Mouse (Mus musculus) gastrocnemius, postnatal 25 days (tissue): ENCODE results near the gene Olfr1389. TPM values are rescaled to one million over a fixed set of nuclear protein-coding genes. Genes with fewer than 3 reads are reported as not detected.
"Not testable (repeated sequence)": the region's sequence is repeated elsewhere in the genome, so short reads cannot be mapped to it uniquely, and the experiment has no call there.

Experiments
- DNase-seq: peaks from one replicate; pipeline ENCODE4 v3.0.0; 2022
- long read RNA-seq, 2 experiments: library from polyadenylated mRNA; stranded (forward); transcript quantifications; one replicate each; pipeline ENCODE4 v2.0.0; 2021
- total RNA-seq, 2 experiments: library from RNA; stranded (reverse); gene quantifications; 1 replicate in 1 of 2; 2 replicates in 1 of 2; pipeline ENCODE4 v1.2.3; 2021

Gene Olfr1389
- not detected for total RNA-seq
- long read RNA-seq, experiment 1 = 0 reads
- long read RNA-seq, experiment 2 = 0 reads

DNA sequence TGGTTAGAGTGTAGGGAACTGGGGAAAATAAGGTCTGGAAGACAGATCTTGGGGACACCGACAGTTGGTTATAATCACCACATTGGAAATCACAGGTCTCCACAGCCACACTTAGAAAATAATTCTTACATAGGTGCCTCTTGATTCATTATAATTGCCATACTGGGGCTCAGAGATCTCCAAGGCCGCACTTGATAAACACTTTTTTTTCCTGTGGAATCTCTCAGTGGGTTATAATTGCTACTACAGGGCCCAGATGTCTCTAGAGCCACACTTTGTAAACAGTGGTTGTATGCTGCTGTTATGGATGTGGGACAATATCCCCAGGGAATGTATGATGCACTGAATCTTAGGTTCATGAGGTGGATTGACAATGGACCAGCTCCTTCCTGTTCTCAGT is at the start of gene Olfr1389:
TSS of gene Olfr1389 (plus strand) at position 301 of the 400 bp plus-strand sequence.
- no peak for DNase-seq

DNA sequence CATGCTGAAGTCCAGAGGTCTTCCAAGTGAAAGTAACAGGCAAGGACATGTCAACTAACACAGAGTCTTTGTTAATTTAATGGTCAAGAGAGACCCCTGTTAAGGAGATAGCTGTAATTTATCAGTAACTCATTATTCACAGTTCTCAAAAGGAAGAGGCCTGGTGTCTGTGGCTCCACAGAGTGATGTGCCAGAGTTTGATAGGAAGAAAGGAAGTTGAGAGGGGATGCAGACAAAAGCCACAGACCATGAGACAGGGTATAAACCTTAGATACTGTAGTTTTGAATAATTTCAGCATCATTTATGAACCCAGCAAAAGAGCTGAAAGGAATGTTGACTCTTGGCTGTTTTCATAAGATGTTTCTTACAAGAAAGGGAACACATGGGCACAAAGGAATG is 39.7 kb upstream of the Olfr1389 start:
- DNase-seq = no peak

DNA sequence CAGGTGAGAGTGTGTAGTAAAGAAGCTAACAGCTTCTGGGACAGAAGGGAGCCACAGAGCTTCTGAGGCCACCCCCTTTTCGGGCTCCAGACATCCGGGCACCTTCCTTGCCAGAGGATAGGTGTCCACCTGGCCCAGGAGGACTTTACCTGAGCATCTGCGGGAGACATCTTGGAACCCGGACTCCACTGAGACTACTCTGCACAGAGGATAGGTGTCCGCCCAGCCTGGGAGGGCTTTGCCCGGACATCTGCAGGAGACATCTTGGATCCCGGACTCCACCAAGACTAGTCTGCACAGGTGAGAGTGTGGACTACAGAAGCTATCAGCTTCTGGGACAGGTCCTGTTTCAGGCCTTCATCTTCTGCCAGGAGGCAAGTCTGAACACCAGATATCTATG is 36.7 kb upstream of the Olfr1389 start:
- not testable (repeated sequence) for DNase-seq

DNA sequence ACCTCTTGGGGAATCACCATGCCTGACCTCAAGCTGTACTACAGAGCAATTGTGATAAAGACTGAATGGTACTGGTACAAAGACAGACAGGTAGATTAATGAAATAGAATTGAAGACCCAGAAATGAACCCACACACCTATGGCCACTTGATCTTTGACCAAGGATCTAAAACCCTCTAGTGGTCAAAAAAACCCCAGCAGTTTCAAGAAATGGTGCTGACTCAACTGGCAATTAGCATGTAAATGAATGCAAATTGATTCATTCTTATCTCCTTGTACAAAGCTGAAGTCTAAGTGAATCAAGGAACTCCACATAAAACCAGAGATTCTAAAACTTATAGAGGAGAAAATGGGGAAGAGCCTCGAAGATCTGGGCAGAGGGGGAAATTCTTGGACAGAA is 30.2 kb upstream of the Olfr1389 start:
- DNase-seq = not testable (repeated sequence)

DNA sequence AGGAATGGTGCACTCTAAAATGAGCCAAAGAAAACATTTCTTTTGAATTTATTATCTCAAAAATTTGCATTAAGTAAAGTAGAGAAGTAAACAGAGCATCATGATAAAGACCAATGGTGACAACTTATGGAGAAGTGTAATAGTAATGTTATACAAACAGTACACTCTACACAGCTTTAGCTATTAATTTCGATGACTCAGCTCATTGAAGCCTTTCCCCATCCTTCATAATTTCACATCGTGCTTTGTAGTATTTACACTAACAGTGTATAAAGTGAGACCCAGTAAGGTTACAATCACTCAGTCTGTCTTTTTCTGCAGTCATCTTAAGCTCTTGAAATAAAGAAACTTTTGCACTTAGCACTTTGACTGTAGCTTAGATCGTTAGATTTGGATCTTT is 16.1 kb upstream of the Olfr1389 start:
- DNase-seq = no peak

DNA sequence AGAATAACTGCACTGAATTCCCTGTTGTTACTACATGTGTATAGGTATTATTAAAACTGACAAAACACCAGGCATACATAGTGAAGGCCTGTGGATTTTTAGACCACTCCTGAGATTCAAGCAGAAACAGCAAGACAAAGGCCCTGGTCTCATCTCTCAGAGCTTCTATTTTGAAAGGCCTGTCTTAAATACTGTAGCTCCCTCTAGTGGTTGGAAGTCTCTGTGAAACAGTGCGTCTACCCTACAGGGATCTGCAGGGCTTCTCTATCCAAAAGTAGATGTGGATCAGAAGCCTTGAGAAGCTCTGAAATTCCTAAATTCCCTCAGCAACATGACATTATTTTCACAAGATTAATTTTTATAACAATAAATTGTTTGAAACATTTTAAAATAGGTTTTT is 12.3 kb upstream of the Olfr1389 start:
- DNase-seq = no peak

DNA sequence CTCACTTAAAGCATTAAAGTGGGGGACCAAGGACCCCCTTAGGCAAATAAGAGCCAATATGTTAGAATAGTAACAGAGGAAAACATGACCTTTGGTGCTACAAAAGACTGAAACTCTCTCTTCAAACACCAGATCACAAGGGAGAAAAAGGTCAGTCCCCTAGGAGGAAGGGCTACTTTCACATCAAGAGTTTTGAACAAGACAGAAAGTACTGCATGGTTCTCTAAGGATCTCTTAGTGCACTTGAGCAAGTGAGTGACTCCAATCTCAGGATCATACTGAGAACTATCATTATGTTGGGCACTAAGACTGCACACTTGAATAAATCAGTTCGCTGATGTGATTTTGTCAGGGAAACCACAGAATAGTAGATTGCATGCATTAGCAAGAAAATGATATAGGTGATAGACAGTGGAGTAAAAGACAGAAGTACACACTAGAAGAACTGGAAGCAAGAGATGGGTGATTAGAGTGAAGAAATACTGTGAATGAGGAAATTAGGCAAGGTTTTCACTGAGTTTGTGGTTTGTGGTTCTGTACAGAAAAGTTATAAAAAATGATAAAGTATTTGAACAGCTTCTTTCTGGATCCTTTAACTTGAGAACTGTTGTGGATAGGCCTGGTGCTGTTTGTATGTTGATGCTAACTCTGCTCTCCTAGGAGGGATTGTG is 2.5 kb downstream of the Olfr1389 start:
- DNase-seq = no peak

DNA sequence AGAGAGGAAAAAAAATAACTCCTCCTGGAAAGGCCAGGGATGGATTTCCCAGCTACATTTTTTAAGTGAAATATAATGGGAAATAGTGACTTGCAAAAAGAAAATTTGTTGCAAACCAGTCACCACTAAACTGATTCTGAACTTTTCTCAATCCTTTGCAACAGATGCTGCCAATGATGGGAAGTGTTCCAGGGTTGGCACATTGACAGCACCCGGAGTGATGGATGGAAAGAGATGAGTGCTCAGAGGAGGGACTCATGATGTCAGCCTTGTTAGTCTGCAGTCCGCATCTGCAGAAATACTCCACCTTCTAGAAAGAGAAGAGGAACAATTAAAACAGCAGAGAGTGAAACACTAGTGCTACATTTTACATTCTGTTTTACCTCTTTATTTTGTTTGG is 6.8 kb downstream of the Olfr1389 start:
- DNase-seq = no peak

DNA sequence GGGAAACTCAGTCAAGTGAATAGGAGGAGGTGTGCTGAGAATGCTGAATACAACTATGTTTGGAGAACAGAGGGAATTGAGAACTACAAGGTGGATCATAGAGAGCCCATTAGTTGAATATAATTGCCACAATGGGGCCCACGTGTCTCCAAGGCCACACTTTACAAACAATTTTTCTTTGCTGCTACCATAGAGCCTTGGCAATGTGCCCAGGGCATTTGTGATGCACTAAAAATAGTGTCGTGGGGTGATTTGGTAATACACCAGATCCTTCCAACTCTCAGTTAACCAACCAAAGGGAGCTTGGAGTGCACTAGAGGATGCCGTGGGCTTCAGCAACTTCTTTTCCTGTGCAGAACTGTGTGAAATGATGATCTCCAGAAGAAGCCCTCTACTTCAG is 13.5 kb downstream of the Olfr1389 start, which contains the start of gene Olfr1388:
TSS of gene Olfr1388 (plus strand) at position 214 of the 400 bp plus-strand sequence.
- DNase-seq = no peak

DNA sequence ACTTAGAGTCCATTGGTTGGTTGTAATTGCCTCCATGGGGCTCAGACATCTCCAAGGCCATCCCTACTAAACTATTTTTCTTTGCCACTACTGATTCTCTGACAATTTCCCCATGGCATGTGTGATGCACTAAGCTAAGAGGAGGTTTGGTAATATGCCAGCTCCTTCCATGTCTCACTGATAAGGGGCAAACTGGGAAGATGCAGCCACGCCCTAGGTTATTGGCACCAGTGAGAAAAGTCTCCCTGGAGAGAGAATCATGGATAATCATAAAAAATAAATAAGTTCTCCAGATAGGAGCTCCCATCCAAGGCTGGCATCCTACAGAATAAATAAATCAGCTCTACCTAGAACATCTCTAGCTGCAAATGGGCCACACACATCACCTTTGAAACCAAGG is 32.2 kb downstream of the Olfr1389 start, which contains the start of gene Olfr1387:
TSS of gene Olfr1387 (plus strand) at position 301 of the 400 bp plus-strand sequence.
- DNase-seq = no peak

DNA sequence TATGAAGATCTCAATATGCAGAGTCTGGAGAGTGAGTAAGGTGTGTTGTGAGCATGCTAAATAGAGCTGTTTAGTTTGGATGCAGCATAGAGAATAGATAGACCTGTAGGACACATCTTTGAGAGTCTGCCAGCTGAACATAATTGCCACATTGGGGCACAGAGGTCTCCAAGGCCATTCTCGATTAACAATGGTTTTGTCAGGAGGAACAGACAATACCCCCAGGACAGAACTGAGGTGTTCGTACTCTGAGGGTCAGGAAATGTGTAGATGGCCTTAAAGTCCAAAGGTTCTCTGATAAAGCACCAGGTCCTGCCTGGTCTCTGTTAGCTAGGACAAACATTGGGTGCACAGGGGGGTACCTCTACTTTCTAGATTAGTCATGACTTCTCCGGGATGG is 41.9 kb downstream of the Olfr1389 start, which contains the start of gene Olfr1386:
TSS of gene Olfr1386 (plus strand) at position 301 of the 400 bp plus-strand sequence.
- not testable (repeated sequence) for DNase-seq

Other genes with a start within 250 kb of the Olfr1389 start
- 1 to 10 TPM; 1.6 to 3.5 TPM for gene Btnl9, start 235.9 kb upstream of the Olfr1389 start, total RNA-seq
- gene Zfp62, start 219.8 kb upstream of the Olfr1389 start, total RNA-seq = 10 to 100 TPM; 20.3 to 22.8 TPM
- gene Mgat1, start 178.9 kb upstream of the Olfr1389 start, total RNA-seq = 10 to 100 TPM; 33.7 to 33.9 TPM
- gene Olfr1393, start 144.8 kb upstream of the Olfr1389 start, total RNA-seq = under 1 TPM in 1 of 2 experiments, not detected in 1; 0.08 TPM
- gene Olfr1392, start 137.8 kb upstream of the Olfr1389 start, total RNA-seq = not detected
- gene Olfr10, start 118.3 kb upstream of the Olfr1389 start, total RNA-seq = not detected
- gene Olfr1391, start 100.3 kb upstream of the Olfr1389 start, total RNA-seq = not detected
- not detected for gene Olfr1390, start 87.9 kb upstream of the Olfr1389 start, total RNA-seq
- gene Olfr1388, start 13.6 kb downstream of the Olfr1389 start, total RNA-seq = under 1 TPM in 1 of 2 experiments, not detected in 1; 0.08 TPM
- gene Olfr1387, start 32.3 kb downstream of the Olfr1389 start, total RNA-seq = not detected
- gene Olfr1386, start 42.0 kb downstream of the Olfr1389 start, total RNA-seq = not detected
- gene Olfr1385, start 66.0 kb downstream of the Olfr1389 start, total RNA-seq = not detected
- not detected for gene Olfr1384, start 83.7 kb downstream of the Olfr1389 start, total RNA-seq
- gene Olfr1383, start 96.6 kb downstream of the Olfr1389 start, total RNA-seq = under 1 TPM in 1 of 2 experiments, not detected in 1; 0.29 TPM
- gene Olfr1382, start 105.2 kb downstream of the Olfr1389 start, total RNA-seq = not detected
- gene Olfr1381, start 120.4 kb downstream of the Olfr1389 start, total RNA-seq = not detected
- not detected for gene Olfr1380, start 133.8 kb downstream of the Olfr1389 start, total RNA-seq
- 1 to 10 TPM; 2.9 to 3.2 TPM for gene Flt4, start 186.2 kb downstream of the Olfr1389 start, total RNA-seq
- gene Scgb3a1, start 240.5 kb downstream of the Olfr1389 start, total RNA-seq = not detected